ENCODE assay signal across 8 mouse cellular contexts in the genomic region with DNA sequence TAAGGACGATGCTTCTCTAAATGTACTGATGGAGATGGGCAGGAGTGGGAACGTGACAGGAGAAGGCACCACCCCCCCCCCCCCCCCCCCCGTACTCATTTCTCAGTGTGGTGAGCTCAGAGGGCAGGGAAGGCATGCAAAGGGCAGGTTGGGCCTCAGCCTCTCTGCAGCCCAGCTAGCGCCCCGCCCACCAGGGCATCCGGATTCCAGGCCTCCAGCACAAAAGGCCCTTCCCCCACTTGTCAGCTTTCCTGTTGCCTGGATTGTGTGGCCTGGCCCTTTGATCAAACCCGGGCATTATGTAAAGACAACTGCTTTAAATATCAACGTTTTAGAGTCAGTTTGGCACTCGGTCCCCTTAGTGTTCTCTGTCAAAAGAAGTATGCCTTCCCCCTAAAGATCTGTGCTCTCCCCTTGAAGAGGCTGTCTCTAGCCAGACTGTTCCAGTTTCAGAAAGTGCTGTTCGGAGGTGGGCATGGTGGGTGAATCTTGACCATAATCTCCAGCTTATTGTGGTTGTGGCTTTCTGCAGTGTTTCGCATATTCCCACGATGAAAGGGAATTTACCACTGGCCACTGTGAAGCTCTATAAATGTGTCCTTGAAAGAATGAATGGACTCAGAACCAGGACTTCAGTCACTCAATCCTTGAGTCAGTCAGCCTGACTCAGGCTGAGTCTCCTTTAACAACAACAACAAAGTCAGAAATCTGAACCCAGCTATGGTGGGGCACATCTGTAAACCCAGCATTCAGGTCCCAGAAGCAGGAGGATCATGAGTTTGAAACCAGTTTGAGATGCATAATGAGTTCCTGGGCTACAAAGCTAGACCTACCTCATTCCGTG.
A peak's percentile ranks its signal among the peaks of the same experiment; 100 is the strongest.
DNase-seq lines count a peak whose midpoint lies in the region; ATAC-seq and TF ChIP-seq lines count a peak whose summit lies in the region.

No protein-coding gene starts in this region.

- no peak overlapping the region for H3K9ac ChIP-seq in forebrain, embryonic 14.5 days (ENCODE audit: low read length)
- 0 out of 2 replicates have a peak overlapping the region, but pooled peaks have one; percentile 11 for H3K9ac ChIP-seq in hindbrain, embryonic 11.5 days (ENCODE audit: low read depth, low read length)
- 0 out of 2 replicates have a peak overlapping the region, but pooled peaks have one; percentile 31 for H3K9ac ChIP-seq in limb, embryonic 13.5 days
- no peak overlapping the region for H3K9ac ChIP-seq in midbrain, embryonic 14.5 days (replicated peaks; ENCODE audit: low read length)

- H3K4me2 ChIP-seq in forebrain, embryonic 14.5 days (ENCODE audit: low read length), result no peak overlapping the region; the same call in 1 of the 2 replicates
- no peak overlapping the region for H3K4me2 ChIP-seq in hindbrain, embryonic 11.5 days (replicated peaks; ENCODE audit: low read depth, low read length)
- no peak overlapping the region for H3K4me2 ChIP-seq in limb, embryonic 13.5 days (replicated peaks)
- no peak overlapping the region for H3K4me2 ChIP-seq in midbrain, embryonic 14.5 days (ENCODE audit: low read length)

- no peak for TF ChIP-seq CTCF in E14TG2a.4 (conservative IDR thresholded peaks at IDR 0.05; ENCODE audit: low read length)

- H3K36me3 ChIP-seq in E14TG2a.4 (ENCODE audit: insufficient read depth, low read length), result no peaks in the 10 kb centered on the region
- no peaks in the 10 kb centered on the region for H3K36me3 ChIP-seq in forebrain, embryonic 14.5 days (ENCODE audit: control insufficient read depth, insufficient read depth, low read length)
- no peaks in the 10 kb centered on the region for H3K36me3 ChIP-seq in hindbrain, embryonic 11.5 days (ENCODE audit: control insufficient read depth, insufficient read depth, low read length)
- no peaks in the 10 kb centered on the region for H3K36me3 ChIP-seq in limb, embryonic 13.5 days
- no peaks in the 10 kb centered on the region for H3K36me3 ChIP-seq in midbrain, embryonic 14.5 days (ENCODE audit: control insufficient read depth, insufficient read depth, low read length)

- peak; percentile 88 for ATAC-seq in forebrain, embryonic 14.5 days
- peak; percentile 95 for ATAC-seq in hindbrain, embryonic 11.5 days (ENCODE audit: low FRiP score)
- peak; percentile 51 for ATAC-seq in limb, embryonic 13.5 days (ENCODE audit: low FRiP score, low read depth)
- ATAC-seq in midbrain, embryonic 14.5 days (ENCODE audit: low FRiP score, low TSS enrichment), result peak; percentile 83
- no peak for ATAC-seq in inflammation-experienced regulatory T-cells, adult 6 months

- H3K27ac ChIP-seq in forebrain, embryonic 14.5 days (ENCODE audit: low read depth, low read length), result no peak overlapping the region
- peak overlapping the region; percentile 63 for H3K27ac ChIP-seq in hindbrain, embryonic 11.5 days (ENCODE audit: low read depth, low read length)
- H3K27ac ChIP-seq in limb, embryonic 13.5 days, result peak overlapping the region; percentile 58; the same call in 1 of the 2 replicates
- H3K27ac ChIP-seq in midbrain, embryonic 14.5 days (replicated peaks; ENCODE audit: low read depth, low read length), result 0 out of 2 replicates have a peak overlapping the region, but pooled peaks have one; percentile 4

- WGBS in forebrain, embryonic 14.5 days, result 9% methylated on average over 11 of the region's 13 CpGs
- WGBS in hindbrain, embryonic 11.5 days, result 5% methylated on average over 12 of the region's 13 CpGs
- 15% methylated on average over 12 of the region's 13 CpGs for WGBS in limb, embryonic 13.5 days
- WGBS in midbrain, embryonic 14.5 days, result 5% methylated on average over 12 of the region's 13 CpGs

- peak overlapping the region; percentile 13 for H3K4me3 ChIP-seq in E14TG2a.4 (replicated peaks; ENCODE audit: low read length)
- H3K4me3 ChIP-seq in forebrain, embryonic 14.5 days (ENCODE audit: low read depth, low read length), result no peak overlapping the region
- H3K4me3 ChIP-seq in hindbrain, embryonic 11.5 days (ENCODE audit: low read depth, low read length), result no peak overlapping the region
- no peak overlapping the region for H3K4me3 ChIP-seq in limb, embryonic 13.5 days
- no peak overlapping the region for H3K4me3 ChIP-seq in midbrain, embryonic 14.5 days (replicated peaks; ENCODE audit: low read depth, low read length)

- no peaks in the 10 kb centered on the region for H3K27me3 ChIP-seq in E14TG2a.4 (ENCODE audit: insufficient read depth, low read length)
- no peaks in the 10 kb centered on the region for H3K27me3 ChIP-seq in forebrain, embryonic 14.5 days (replicated peaks; ENCODE audit: control insufficient read depth, insufficient read depth, low read length)
- no peaks in the 10 kb centered on the region for H3K27me3 ChIP-seq in hindbrain, embryonic 11.5 days (ENCODE audit: control insufficient read depth, insufficient read depth, low read length)
- no peaks in the 10 kb centered on the region for H3K27me3 ChIP-seq in limb, embryonic 13.5 days
- H3K27me3 ChIP-seq in midbrain, embryonic 14.5 days (ENCODE audit: control insufficient read depth, insufficient read depth, low read length), result no peaks in the 10 kb centered on the region

- DNase-seq in adrenal gland, adult 2 months, result peak; percentile 79
- peak; percentile 68 for DNase-seq in forebrain, embryonic 14.5 days (ENCODE audit: low spot score)
- DNase-seq in hindbrain, embryonic 11.5 days (ENCODE audit: low spot score), result peak; percentile 88
- peak; percentile 80 for DNase-seq in midbrain, embryonic 14.5 days
- DNase-seq in thymus, postnatal 4 days, result peak; percentile 80

- H3K4me1 ChIP-seq in E14TG2a.4 (replicated peaks; ENCODE audit: low read depth, low read length), result peaks cover 47% of the 10 kb centered on the region
- peaks cover 9% of the 10 kb centered on the region; the same call in 1 of the 2 replicates for H3K4me1 ChIP-seq in forebrain, embryonic 14.5 days (ENCODE audit: control insufficient read depth, insufficient read depth, low read length)
- H3K4me1 ChIP-seq in hindbrain, embryonic 11.5 days (replicated peaks; ENCODE audit: control insufficient read depth, insufficient read depth, low read length), result peaks cover 2% of the 10 kb centered on the region
- peaks cover 16% of the 10 kb centered on the region for H3K4me1 ChIP-seq in limb, embryonic 13.5 days
- H3K4me1 ChIP-seq in midbrain, embryonic 14.5 days (ENCODE audit: control insufficient read depth, insufficient read depth, low read length), result peaks cover 8% of the 10 kb centered on the region

- peaks cover 11% of the 10 kb centered on the region for H3K9me3 ChIP-seq in E14TG2a.4 (ENCODE audit: low read length)
- H3K9me3 ChIP-seq in forebrain, embryonic 14.5 days (replicated peaks; ENCODE audit: control insufficient read depth, low read length), result no peaks in the 10 kb centered on the region
- no peaks in the 10 kb centered on the region for H3K9me3 ChIP-seq in hindbrain, embryonic 11.5 days (ENCODE audit: control insufficient read depth, low read length)
- no peaks in the 10 kb centered on the region for H3K9me3 ChIP-seq in limb, embryonic 13.5 days
- no peaks in the 10 kb centered on the region for H3K9me3 ChIP-seq in midbrain, embryonic 14.5 days (ENCODE audit: control insufficient read depth, low read length)

Comparison
In these comparisons a context has a peak if more than half of its experiments do, and no peak if none do; other contexts are left out.
1. H3K9ac ChIP-seq: peak in hindbrain, embryonic 11.5 days (single experiment) and limb, embryonic 13.5 days (single experiment); none in forebrain, embryonic 14.5 days (single experiment) and midbrain, embryonic 14.5 days (single experiment).
2. Peak in every context shown above with its lines, with median percentiles within 50 percentile points of each other: DNase-seq.